Mouse (Mus musculus) c-Kit-negative CD71-positive TER-119-positive erythroid progenitor cells, embryonic 14.5 days (primary cell): ENCODE results near the gene Cdc42bpg.
A peak's percentile ranks its signal among the peaks of the same experiment; 100 is the strongest.
"Not testable (repeated sequence)": the region's sequence is repeated elsewhere in the genome, so short reads cannot be mapped to it uniquely, and the experiment has no call there.

Experiments used
- DNase-seq: peaks from one replicate; pipeline ENCODE4 v3.0.0-alpha.2; 2013; ENCODE audit warnings: low read depth, low spot score

Cdc42bpg gene

DNA sequence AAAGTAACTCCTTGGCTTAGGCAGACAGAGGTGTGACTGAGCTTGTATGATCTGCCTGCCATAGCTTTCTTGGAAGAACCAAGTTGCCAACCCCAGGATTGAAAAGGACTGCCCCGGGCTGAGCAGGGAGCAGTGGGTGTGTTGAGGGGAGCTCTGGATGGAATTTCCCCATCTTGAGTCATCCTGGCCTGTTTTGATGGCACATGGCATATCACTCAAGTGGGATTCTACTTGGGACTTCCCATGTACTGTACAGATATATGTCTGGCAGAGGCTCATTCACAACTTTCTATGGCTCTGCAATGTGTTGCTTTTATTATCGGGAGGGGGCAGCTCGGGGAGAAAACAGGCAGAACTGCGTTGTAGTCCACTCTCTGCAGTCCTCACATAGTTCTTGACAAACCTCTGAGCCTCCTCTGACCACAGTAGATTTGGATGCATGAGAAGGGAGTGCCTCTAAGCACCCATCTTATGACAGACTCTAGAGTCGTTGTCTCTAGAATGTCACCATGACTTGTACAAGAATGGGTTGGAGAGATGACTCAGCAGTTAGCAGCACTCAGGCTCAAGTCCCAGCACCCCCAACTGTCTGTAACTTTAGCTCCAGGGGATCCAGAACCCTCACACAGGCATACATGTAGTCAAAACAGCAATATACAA lies 9.6 kb upstream of the Cdc42bpg start:
- peak; percentile 71 for DNase-seq

DNA sequence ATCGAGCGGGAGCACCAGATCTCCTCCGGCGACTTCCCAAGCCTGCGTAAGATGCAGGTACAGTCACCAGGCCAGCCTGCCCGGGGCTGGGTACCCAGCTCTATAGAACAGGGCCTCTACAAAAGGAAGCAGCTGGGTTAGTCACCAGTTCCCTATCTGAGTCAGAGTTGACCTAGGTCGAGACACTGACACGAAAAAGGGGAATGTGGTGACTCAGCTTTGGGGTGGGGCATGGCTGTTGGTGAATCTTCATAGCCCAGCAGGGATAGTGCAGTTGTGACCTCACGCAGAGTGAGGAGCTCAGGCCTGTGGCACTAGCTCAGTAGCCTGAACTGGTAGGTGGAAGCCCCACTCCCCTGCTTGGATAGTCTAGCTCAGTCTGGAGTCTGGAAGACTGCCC lies 8.6 kb upstream of the Cdc42bpg start:
- peak; percentile 73 for DNase-seq

DNA sequence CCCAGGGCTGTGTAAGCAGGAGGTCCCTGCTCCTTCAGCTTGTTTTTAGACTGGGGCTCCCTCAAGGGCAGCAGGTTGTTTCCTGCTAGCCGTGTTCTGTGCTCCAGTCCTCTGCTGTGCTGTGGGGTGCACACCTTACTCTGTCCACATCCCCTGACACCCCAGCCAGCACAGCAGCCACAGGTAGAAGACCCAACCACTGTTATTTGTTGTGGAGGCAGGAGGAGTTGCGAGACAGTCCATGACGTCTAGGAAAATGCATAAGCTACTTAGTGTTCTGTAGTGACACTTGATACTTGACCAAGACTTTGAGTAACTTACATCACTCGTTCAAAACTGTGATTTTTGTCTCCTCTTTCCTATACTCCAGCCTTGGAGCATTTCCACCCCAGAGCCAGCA lies 7.3 kb upstream of the Cdc42bpg start:
- no peak for DNase-seq

DNA sequence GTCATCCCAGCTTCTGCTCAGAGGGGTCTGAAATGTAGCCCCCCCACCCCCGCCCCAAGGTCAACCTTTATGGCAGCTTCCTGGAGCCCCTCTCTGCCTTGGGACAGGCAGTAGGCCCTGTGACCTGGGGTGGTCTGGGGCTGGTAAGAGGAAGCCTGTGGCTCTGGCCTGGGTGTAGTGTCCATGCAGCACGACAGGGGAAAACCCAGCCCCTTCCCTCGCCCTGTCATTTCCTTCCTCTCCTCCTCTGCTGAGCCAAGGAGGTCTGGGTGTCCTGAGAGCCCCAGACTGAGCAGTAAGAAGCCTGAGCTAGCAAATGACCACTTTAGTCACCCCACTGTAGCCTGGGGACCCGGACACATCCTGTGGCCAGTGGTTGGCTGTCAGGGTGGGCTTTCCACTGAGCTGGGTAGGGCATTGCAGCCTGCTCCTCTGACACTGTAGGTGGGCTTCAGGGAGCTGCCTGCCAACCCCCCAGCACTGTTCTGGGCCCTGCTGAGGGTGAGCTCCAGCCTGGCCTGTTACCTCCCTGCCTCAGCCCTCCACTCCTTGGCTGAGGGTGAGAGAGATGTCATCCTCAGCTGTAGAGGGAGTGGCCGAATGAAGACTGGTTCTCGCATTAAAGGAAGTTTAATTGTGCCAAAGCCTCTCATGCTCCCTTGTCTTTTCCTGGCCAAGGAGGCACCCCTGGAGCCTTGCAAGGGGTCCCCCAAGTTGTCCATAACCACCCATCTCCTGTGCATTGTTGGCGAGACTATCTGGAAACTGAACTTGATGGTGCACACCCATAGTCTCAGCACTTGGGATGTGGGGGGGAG lies 6.6 kb upstream of the Cdc42bpg start:
- DNase-seq = no peak

DNA sequence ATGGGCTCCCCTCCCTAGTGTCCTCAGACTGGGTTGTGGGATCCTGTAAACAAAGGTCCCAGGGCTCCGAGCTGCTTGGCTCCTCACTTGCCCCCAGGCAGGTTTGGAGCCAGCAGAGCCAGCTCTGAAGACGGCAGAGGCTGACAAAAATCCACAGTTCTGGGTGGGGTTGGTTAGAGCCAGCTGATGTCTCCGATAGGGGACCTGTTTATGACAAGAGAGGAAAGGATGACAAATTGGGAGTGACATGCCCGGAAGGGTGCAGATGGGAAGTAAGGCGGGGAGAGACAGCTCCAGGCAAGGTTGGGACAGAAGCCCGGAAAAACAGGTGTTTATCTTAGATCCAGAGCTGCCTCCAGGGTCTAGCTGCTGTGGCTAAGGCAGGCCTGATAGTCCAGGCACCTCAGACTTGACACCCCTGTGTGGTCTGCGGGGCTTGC lies 5.8 kb upstream of the Cdc42bpg start:
- DNase-seq = peak; percentile 77

DNA sequence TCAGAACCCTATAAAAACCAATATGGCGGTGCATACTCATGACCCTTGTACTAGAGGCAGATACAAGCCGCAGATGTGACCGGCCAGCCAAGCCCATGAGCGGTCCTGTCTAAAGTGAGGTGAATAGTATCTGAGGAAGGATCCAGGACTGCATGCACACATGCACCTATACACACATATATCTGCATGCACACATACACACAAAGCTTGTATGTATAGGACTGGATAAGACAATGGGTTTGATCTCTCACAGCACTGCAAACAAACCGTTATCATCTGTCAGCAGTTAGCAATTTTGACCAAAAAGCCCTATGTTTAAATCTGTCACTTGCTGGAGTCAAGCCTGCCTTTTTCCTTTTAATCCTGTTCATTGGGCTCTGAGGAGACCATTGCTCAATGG lies 4.1 kb upstream of the Cdc42bpg start:
- DNase-seq = no peak

DNA sequence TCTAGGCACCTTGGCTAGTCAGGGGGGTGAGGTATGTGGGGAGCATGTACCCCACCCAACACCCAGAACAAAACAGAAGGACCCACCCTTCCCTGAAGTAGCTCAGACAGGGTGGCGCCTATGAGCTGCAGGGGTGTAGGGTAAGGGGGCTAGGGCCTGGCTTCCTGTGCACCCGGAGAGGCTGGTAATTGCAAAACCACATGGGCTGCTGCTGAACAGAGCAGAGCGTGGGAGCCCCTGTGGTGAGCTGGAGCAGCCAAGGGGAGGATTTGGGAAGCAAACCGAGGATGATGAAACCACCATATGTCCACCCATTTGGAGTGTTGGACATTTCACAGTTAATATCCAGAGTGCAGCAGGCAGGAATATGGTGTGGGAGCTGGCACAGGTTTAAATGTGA lies 3.7 kb upstream of the Cdc42bpg start:
- no peak for DNase-seq

DNA sequence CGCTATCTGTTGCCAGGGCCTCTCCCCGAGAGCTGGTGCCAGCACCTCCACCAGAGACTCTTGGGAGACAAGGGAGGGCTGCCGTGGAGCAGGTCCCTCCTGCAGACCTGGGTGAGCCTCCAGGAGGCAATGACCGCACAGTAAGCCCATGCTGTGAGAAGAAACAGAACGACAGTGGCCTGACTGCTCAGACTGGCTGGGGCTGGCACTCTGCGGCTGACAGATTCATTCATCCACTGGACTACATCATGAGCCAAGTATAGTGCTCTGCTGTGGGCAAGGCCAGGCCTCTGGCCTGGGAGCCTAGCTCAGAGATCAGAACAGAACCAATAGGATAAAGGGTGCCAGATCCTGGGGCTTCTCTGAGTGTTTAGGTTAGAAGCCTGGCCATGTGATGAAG lies 2.4 kb upstream of the Cdc42bpg start:
- DNase-seq = no peak

DNA sequence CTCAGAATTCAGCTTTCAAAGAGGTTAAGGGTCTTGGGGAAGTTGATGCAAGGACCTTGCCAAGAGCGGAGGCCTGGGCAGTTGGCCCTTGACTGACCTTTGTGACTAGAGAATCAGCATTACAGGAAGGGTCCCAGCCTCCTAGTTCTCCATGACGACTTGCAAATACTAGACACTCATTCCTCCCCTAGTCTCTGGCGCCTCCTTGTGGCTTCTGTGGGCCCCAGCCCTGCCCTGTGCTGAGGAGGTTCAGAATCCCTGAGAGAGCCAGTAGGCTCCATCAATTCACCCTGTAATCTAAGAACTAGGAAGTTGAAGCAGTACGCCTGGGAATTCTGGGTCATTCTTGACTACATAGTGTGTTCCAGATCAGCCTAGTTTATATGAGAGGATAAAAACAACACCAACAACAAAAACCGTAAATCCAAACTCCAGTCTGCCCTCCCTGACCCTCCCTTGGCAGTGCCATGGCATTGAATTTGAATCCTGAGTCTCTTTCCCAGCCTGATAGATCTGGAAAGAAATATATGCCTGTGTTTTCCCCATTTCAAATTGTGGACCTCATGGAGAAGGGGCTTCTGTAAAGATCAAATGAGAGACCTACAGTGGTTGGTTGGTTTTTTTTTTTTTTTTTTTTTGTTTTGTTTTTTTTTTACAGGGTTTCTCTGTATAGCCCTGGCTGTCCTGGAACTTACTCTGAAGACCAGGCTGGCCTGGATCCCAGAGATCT lies 1.3 kb upstream of the Cdc42bpg start:
- DNase-seq = peak; percentile 86

DNA sequence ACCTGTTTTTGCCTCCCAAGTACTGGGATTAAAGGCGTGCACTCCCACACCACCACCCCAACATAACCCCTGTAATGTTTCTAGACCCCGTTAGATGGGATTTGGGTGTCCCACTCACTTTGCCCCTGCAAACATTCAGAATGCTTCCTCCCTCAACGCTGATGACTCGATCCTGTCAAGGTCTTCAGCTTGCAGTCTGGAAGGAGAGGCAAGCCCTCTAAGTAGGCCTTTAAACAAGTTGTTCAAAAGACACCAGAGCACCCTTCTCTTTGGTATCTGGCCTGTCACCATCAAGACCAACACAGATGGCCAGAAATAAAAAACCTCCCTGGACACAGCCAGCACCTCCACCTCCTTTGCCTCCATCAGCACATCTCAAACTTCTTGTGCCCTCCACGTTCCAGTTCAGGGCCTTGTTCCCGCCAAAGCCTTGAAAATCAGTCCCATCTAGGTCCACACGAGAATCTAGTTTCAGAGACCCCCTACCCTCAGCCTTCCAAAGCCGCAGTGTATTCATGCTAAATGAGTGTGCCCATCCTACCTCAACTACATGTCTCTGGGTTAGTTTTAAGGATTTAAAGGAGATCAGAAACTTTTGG lies 640 bp upstream of the Cdc42bpg start:
- no peak for DNase-seq

DNA sequence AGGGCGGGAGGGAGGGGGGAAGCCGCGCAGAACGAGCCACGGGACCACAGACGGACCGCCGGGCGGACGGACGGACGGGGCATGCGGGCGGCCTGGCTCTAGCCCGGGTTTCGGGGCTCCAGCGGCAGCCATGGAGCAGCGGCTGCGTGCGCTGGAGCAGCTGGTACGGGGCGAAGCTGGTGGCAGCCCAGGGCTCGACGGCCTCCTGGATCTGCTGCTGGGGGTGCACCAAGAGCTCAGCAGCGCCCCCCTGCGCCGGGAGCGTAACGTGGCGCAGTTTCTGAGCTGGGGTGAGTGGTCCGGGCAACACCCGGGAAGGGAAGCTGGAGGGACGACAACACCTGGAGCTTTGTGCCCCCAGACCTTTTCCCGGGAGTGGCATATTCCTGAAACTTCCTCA lies 330 bp downstream of the Cdc42bpg start:
- DNase-seq = peak; percentile 61

DNA sequence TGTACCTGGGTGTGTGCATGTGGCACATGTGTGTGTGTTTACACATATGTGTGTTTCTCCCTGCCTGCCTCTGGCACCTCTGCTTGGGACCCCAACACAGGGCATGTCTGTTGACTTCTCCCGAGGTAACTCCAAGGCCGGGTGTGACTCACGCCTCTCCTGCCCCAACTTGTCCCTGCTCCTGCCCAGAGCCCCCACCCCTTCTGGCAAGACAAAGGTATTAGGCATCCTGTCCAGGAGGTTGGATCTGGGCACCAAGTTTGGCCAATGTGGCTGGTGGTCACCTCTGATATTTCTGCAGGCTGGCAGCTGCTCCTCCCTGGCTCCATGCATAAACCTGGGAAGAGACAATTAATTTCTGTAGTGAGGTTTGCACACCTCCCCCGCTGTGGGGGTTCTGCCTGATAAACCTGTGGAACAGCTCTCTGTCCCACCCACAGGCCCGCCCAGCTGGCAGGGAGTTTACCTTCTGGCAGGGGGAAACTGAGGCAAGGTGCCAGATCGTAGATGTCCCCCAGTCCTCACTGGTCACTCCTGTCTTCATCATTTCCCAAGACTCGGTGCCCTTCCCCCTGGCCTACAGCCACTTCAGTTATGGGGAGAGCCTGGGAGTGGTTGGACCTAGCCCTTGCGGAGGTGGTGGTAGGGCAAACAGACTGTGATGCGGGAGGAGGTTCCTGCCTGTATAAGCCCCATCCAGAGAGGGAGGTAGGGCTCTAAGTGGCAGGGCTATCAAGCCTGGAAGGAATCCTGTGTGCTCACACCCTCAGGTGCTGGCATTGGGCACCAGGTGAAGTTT lies 1.7 kb downstream of the Cdc42bpg start:
- no peak for DNase-seq

DNA sequence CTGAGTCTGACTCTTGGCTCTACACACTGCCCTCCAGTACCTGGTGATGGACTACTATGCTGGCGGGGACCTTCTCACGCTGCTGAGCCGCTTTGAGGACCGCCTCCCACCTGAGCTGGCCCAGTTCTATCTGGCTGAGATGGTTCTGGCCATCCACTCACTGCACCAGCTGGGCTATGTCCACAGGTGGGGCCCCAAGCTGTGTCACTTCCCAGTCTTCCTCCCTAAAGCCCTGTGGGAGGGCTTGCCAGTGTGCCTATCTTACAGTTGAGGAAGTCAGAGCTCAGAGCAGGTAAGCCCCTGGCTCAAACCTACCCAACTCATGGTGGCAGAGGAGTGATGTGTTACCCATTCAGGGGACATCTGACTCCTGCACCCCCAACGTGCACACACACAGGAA lies 3.9 kb downstream of the Cdc42bpg start:
- DNase-seq = no peak

DNA sequence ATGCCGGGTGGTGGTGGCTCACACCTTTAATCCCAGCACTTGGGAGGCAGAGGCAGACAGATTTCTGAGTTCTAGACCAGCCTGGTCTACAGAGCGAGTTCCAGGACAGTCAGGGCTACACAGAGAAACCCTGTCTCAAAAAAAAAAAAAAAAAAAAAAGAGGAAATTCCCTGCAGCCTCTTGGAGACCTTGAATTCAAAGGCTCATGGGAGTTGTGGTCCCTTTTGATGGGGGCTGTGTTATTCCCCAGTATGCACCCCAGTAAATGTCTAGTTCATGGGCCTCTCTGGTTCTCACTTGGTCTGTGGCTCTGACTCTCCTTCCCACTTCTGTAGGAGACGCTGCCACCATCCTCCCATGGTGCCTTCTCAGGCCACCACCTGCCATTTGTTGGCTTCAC lies 5.5 kb downstream of the Cdc42bpg start:
- not testable (repeated sequence) for DNase-seq

DNA sequence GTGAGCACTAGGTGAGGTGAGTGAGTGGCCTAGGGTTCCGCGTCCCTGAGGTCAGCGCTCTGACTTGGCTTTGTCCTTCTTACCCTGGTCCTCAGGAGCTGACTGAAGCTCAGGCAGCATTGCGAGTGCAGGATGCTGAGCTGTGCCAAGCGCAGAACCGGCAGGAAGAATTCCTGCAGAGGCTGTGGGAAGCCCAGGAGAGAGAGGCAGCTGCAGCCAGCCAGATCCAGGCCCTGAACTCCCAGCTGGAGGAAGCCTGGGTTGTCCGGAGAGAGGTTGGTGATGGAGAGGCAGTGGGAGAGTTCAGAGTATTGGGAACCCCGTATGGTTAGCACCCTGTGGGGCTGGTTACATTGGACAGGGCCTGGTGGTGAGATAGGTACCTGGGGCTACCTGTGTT lies 7.5 kb downstream of the Cdc42bpg start:
- no peak for DNase-seq

DNA sequence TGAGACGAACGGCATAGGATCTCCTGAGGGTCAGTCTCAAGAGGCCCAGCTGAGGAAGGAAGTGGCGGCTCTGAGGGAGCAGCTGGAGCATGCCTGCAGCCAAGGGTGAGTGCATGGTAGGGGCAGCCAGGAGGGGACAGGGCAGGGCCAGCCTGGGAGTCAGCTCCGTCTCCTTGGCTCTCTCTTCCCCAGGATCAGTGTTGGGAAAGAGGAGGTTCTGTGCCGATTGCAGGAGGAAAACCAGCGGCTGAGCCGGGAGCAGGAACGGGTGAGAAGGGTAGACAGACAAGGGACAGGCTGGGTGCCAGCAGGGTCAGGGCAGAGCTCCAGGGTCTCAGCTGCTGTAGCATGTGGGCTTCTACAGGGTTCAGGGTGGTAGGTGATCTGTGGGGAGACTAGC lies 8.3 kb downstream of the Cdc42bpg start:
- no peak for DNase-seq

DNA sequence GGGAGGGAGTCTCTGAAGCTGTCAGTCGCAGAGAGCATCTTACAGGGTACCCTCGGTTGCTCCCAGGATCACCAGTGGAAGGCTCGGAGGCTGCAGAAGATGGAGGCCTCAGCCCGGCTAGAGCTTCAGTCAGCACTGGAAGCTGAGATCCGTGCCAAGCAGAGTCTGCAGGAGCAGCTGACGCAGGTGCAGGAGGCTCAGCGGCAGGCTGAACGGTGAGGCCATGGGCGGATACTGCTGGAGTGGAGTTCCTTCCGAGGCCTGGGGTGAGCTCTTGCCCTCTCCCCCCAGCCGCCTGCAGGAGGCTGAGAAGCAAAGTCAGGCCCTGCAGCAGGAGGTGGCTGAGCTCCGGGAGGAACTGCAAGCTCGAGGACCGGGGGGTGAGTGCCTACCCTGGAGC lies 9.3 kb downstream of the Cdc42bpg start:
- DNase-seq = no peak

DNA sequence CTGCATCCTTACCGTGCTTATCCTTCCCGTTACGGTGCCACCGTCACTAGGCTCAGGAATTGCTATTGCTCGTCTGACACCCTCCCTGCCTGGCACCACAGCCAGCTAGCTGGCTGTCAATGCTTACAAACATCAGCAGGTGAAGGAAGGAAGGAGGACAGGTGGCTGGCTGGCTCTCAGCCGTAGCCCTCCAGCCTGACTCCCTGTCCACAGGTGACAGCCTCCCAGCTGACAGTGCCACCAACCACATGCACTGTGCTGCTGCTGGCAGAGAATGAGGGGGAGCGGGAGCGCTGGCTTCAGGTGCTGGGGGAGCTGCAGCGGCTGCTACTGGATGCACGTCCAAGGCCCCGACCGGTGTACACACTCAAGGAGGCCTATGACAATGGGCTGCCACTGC lies 11.9 kb downstream of the Cdc42bpg start:
- no peak for DNase-seq

DNA sequence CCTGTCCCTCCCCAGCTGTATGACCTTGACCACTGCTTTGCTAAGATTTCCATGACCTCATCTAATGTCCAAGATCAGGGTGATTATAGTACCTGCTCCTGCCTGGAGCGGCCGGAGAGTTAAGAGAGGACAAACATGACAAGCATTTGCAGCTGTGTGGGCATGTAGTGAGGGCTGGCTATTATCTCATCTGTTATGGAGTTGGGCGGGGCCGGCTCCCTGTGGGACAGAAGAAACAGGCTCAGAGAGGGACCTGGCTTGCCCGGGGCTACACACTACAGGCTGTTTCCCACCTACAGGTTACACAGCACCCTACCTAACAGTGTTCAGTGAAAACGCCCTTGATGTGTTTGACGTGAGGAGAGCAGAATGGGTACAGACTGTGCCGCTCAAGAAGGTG lies 15.1 kb downstream of the Cdc42bpg start:
- no peak for DNase-seq

DNA sequence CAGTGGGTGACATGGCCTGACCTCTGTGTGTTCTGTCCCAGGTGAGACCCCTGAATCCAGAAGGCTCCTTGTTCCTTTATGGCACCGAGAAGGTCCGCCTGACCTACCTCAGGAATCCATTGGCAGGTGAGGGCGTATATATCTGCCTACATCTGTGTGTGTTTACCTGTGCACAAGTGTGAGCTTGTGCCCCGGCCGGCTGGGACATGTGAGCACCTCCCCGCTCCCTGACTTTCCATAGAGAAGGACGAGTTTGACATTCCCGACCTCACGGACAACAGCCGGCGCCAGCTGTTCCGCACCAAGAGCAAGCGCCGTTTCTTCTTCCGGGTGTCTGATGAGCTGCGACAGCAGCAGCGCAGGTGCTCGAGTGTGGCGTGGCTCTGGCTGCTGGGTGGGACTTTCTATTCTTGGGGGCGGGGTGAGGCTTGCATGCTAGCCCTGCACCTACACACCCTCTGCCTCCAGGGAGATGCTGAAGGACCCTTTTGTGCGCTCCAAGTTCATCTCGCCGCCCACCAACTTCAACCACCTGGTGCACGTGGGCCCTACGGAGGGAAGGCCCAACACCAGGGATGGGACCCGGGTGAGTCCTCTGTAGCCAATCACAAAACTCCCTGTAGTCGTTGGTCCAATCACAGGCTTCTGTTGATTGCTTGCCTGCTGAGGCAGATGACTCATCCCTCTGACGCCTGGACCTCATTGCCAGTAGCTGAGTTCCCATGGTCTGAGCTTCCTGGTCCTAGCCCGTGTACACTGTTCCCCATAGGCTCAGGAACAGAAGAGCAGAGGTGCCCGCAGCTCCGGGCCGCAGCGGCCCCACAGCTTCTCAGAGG lies 15.7 kb downstream of the Cdc42bpg start:
- no peak for DNase-seq

DNA sequence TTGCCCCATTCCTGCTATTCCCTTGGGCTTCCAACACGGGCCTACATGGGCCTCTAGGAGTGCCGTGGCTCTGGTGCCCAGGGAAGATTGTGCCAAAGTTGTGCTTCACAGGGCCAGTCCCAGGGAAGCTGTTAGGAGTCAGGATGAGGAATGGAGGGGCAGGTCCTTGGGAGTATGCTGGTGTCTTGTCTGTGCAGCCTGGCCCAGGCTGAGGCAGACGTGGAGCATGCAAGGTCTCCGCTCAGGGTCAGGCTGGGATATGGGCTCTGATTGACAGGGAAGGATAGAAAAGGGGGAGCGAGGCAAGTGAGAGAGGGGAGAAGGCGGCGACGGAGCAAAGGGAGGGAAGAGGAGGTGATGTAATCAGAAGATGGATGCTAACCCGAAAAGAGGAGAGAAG lies 18.5 kb downstream of the Cdc42bpg start:
- no peak for DNase-seq
